Mouse (Mus musculus) urinary bladder, postnatal 36 days (tissue): ENCODE measurements around the gene Gm3336.

Experiments
- DNase-seq, 2 experiments: peaks; one replicate each; pipeline ENCODE4 v3.0.0; 2022; ENCODE audit warnings: low spot score in 2 of 2, mixed read lengths in 1 of 2

Gene Gm3336

GRCm38 (mm10) chr8:70747211-70747890, 29.0 kb downstream of the Gm3336 start:
- DNase-seq, result no peak

- DNase-seq, result no peak
Measured at GRCm38 (mm10) chr8:70748246-70749096, 30.1 kb downstream of the Gm3336 start.

GRCm38 (mm10) chr8:70749097-70749674, 30.8 kb downstream of the Gm3336 start:
- no peak for DNase-seq

- no peak for DNase-seq
Measured at GRCm38 (mm10) chr8:70750128-70750680, 31.9 kb downstream of the Gm3336 start.

GRCm38 (mm10) chr8:70752000-70752764, 33.8 kb downstream of the Gm3336 start:
- peak in 1 of 2 experiments; percentile 71 for DNase-seq

GRCm38 (mm10) chr8:70753151-70753550, 34.8 kb downstream of the Gm3336 start:
- peak; percentile 59 to 85 for DNase-seq

- DNase-seq, result peak; percentile 90 to 96
Measured at GRCm38 (mm10) chr8:70754043-70754870, 35.9 kb downstream of the Gm3336 start, which contains the start of gene Rab3a. TSS of gene Rab3a (plus strand) at chr8:70754679.

- DNase-seq, result no peak
Measured at GRCm38 (mm10) chr8:70754871-70755660, 36.7 kb downstream of the Gm3336 start.

- DNase-seq, result no peak
Measured at GRCm38 (mm10) chr8:70755661-70756475, 37.5 kb downstream of the Gm3336 start.

GRCm38 (mm10) chr8:70756476-70757040, 38.2 kb downstream of the Gm3336 start:
- DNase-seq, result peak in 1 of 2 experiments; percentile 0

GRCm38 (mm10) chr8:70757523-70758307, 39.4 kb downstream of the Gm3336 start:
- DNase-seq, result peak in 1 of 2 experiments; percentile 2

- DNase-seq, result no peak
Measured at GRCm38 (mm10) chr8:70758308-70758615, 39.9 kb downstream of the Gm3336 start.

- peak in 1 of 2 experiments; percentile 18 for DNase-seq
Measured at GRCm38 (mm10) chr8:70758616-70759561, 40.5 kb downstream of the Gm3336 start.

- no peak for DNase-seq
Measured at GRCm38 (mm10) chr8:70760350-70760749, 42.0 kb downstream of the Gm3336 start.

- DNase-seq, result peak; percentile 90 to 95
Measured at GRCm38 (mm10) chr8:70760775-70761406, 42.5 kb downstream of the Gm3336 start, which contains the start of gene Mpv17l2. TSS of gene Mpv17l2 (minus strand) at chr8:70760946.

GRCm38 (mm10) chr8:70762118-70762517, 43.8 kb downstream of the Gm3336 start:
- no peak for DNase-seq
